Mouse (Mus musculus) limb, embryonic 12.5 days (tissue): ENCODE measurements at regions not wholly inside any gene's neighbourhood (a gene's known extent, or its start where the extent isn't known, plus 50 kb on each side); places are given as distances from the start of the nearest gene placed in this dataset.

Source experiments
- ATAC-seq: fragments of 200-750 bp; cut with Nextera tagmentation; 2 replicates; pipeline ENCODE4 v1.8.0; 2017; ENCODE audit warnings: low read depth, moderate TSS enrichment; ENCODE audit not compliant: insufficient number of reproducible peaks, insufficient read depth, low FRiP score, low TSS enrichment
- H3K27ac ChIP-seq: fragments of 300-500 bp; sonication (generic); 2 replicates; pipeline ENCODE4 v1.5.1; 2016; ENCODE audit warnings: mild to moderate bottlenecking, moderate library complexity
- H3K27me3 ChIP-seq: fragments of 300-500 bp; sonication (generic); 2 replicates; pipeline ENCODE4 v1.6.1; 2016; ENCODE audit warnings: mild to moderate bottlenecking, moderate library complexity
- H3K36me3 ChIP-seq: fragments of 300-500 bp; sonication (generic); 2 replicates; pipeline ENCODE4 v1.6.1; 2016; ENCODE audit warnings: mild to moderate bottlenecking, moderate library complexity
- H3K4me1 ChIP-seq: fragments of 300-500 bp; sonication (generic); replicated peaks from 2 replicates; pipeline ENCODE4 v1.6.1; 2016
- H3K4me2 ChIP-seq: fragments of 300-500 bp; sonication (generic); 2 replicates; pipeline ENCODE4 v1.6.1; 2016; ENCODE audit warnings: mild to moderate bottlenecking, moderate library complexity
- H3K4me3 ChIP-seq: fragments of 300-500 bp; sonication (generic); replicated peaks from 2 replicates; pipeline ENCODE4 v1.5.1; 2016; ENCODE audit warnings: mild to moderate bottlenecking
- H3K9ac ChIP-seq: fragments of 300-500 bp; sonication (generic); replicated peaks from 2 replicates; pipeline ENCODE4 v1.6.1; 2016; ENCODE audit warnings: mild to moderate bottlenecking, moderate library complexity
- H3K9me3 ChIP-seq: fragments of 300-500 bp; sonication (generic); 2 replicates; pipeline ENCODE4 v1.6.1; 2016; ENCODE audit warnings: mild to moderate bottlenecking, moderate library complexity
- WGBS: fragments of 180-500 bp; shearing (Covaris S2); methylation state at CpG from one replicate; pipeline ENCODE4 v1.1.7; 2016; 5-methylcytosine and 5-hydroxymethylcytosine counted together

DNA sequence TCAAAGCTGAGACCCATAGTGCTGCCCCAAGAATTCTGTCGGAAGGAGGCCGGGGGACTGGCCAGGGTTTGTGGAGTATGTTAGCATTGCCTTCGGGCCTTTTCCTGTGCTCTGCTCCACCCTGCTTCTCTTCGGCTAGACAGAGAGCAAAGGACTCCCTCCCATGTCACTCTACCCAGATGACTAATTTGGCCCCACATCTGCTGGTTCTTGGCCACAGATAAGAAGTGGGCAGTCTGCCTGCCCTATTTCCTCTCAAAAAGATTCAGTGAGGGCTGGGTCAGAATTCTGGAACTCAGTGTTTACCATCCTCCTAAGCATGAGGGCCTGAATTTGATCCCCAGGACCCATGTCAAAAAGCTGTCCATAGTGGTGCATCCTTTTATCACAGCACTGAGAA, 78.0 kb downstream of the Inhbb start:
- no peaks in the 10 kb centered on the region for H3K9me3 ChIP-seq
- H3K27ac ChIP-seq, result no peak overlapping the region
- H3K36me3 ChIP-seq, result no peaks in the 10 kb centered on the region
- peaks cover 9% of the 10 kb centered on the region for H3K4me1 ChIP-seq
- ATAC-seq, result no peak
- no peak overlapping the region for H3K4me2 ChIP-seq
- H3K9ac ChIP-seq, result no peak overlapping the region
- H3K27me3 ChIP-seq, result 0 out of 2 replicates have a peak, but pooled peaks cover 3% of the 10 kb centered on the region
- 84% methylated on average over 4 of the region's 4 CpGs for WGBS
- H3K4me3 ChIP-seq, result no peak overlapping the region

DNA sequence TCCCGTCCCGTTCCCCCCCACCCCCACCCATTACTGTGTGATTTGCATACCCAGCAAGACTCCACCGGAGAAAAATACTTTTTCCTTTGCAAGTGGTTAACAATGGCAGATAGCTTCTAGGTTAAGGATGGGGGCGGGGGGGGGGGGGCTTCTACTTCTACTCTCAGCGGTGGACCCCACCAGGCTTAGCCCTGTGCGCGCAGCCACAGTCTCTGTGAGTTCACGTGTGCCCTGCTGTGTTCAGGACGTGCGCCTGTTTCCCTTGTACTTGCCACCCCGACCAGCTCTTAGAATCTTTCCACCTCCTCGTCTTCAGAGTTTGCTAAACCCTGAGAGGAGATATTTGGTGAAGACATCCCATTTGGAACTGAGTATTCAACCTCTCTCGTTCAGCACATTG, 86.9 kb downstream of the Inhbb start:
- Histone ChIP-seq H3K9ac (no peak overlapping the region), H3K27me3 (peaks cover 3% of the 10 kb centered on the region; the same call in 1 of the 2 replicates), H3K4me2 (no peak overlapping the region), H3K9me3 (no peaks in the 10 kb centered on the region), H3K36me3 (no peaks in the 10 kb centered on the region), H3K27ac (no peak overlapping the region), H3K4me1 (no peaks in the 10 kb centered on the region), H3K4me3 (no peak overlapping the region)
- ATAC-seq, result no peak
- 37% methylated on average over 13 of the region's 13 CpGs for WGBS

DNA sequence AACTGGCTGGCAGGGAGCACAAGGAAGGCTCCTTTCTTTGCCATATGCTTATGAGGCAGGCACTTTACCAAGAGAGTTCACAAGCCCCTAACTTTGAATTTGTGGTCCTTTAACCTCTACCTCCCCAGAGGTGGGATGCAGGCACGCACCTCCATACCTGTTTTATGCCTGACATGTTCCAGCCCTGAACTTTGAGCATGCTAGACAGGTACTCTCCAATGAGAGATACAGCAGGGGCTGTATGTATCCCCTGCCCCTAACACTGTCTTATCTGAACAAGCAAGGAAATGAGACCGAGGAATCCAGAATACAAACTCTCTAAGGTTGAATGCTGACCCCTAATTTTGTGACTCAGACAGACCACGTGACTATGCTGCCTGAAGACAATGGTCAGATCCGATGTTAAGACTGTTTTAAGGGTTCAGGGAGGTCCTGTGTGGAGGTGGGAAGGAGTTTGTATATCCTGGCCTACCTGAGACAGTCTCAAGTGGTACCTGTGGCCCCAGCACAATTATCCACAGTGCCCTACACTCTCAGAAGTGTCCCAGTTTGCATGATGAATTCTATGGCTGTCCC, 91.2 kb downstream of the Inhbb start:
- ATAC-seq, result no peak
- Histone ChIP-seq H3K27ac (no peak overlapping the region), H3K36me3 (no peaks in the 10 kb centered on the region), H3K4me2 (no peak overlapping the region), H3K9ac (no peak overlapping the region), H3K4me3 (no peak overlapping the region), H3K9me3 (no peaks in the 10 kb centered on the region), H3K4me1 (peaks cover 11% of the 10 kb centered on the region), H3K27me3 (peaks cover 8% of the 10 kb centered on the region; the same call in 1 of the 2 replicates)
- WGBS, result 82% methylated on average over 4 of the region's 4 CpGs

DNA sequence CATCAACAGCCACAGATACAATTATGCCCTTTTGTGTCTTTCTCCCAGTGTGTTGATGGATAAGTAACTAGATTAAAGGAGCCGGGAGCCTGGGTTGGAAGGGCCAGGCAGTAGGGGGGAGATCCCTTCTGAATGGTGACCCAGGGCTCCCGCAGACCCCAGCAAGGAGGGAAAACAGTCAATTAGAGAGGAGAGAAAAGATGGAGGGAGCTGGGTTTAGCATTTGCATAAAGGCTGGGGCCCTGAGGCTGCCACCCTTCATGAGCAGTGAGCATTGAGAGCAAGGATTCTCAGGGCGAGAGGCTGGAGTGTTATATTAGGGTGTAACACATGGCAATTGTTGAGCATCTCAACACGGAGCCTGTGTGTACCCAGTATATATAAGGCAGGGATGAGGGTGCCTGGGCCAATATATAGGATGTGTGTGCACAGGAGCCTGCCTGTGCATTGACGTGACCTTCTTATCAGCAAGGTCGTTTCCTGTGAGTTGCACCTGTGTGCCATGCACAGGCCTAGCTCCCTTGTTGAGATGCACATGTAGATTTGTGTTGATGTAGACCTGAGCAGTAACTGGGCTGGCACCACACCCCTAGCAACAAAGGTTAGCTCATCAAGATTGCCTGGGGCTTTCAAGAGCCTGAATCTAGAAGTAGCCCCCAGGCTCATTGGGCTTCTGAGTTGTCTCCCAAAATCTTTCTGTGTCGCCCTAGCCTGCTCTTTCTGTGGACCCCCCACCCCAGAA, 92.2 kb downstream of the Inhbb start:
- no peak overlapping the region for H3K4me3 ChIP-seq
- H3K27me3 ChIP-seq, result peaks cover 5% of the 10 kb centered on the region; the same call in 1 of the 2 replicates
- H3K9ac ChIP-seq, result no peak overlapping the region
- no peak overlapping the region; the same call in 1 of the 2 replicates for H3K4me2 ChIP-seq
- no peaks in the 10 kb centered on the region for H3K9me3 ChIP-seq
- 54% methylated on average over 7 of the region's 7 CpGs for WGBS
- H3K36me3 ChIP-seq, result no peaks in the 10 kb centered on the region
- H3K4me1 ChIP-seq, result peaks cover 11% of the 10 kb centered on the region
- no peak overlapping the region for H3K27ac ChIP-seq
- ATAC-seq, result no peak

DNA sequence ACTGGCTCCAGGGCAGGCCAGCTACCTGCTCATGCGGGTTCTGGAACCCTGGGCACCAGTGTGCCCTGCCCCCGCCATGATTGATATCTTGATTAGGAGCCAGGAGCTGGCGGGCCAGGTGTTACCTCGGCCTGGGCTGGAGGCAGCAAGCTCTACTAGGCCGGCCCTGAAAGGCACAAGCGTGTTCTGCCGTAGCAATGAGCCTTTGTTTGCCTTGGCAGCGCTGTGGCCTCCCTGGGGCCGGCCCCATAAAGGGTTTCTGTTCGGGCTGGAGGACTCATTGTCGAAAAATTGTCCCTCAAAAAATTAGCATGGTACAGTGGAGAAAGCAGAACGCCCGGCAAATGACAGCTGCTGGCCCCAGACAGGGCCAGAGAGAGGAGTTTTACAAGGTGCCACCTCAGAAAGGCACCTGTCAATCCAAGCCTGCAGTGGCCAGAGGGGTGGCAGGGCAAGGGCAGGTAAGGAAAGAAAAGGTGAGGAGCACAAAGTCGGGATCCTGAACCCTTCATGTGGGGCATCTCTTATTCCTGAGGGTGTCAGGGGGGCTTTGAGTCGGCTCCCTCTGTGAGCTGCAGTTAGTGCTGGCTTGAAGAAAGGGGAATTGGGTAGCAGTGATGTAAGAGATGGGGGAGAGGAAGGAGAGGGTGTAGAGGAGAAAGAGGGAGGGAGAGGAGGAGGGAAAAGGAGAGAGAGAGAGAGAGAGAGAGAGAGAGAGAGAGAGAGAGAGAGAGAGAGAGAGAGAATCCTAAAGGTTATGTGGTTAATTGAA, 92.9 kb downstream of the Inhbb start:
- H3K27me3 ChIP-seq, result peaks cover 5% of the 10 kb centered on the region; the same call in 1 of the 2 replicates
- ATAC-seq, result peak; percentile 74; the same call in 1 of the 2 replicates
- peaks cover 11% of the 10 kb centered on the region for H3K4me1 ChIP-seq
- 21% methylated on average over 15 of the region's 15 CpGs for WGBS
- no peaks in the 10 kb centered on the region for H3K9me3 ChIP-seq
- no peaks in the 10 kb centered on the region for H3K36me3 ChIP-seq
- H3K4me3 ChIP-seq, result no peak overlapping the region
- peak overlapping the region; percentile 64 for H3K27ac ChIP-seq
- H3K4me2 ChIP-seq, result peak overlapping the region; percentile 18
- no peak overlapping the region for H3K9ac ChIP-seq

DNA sequence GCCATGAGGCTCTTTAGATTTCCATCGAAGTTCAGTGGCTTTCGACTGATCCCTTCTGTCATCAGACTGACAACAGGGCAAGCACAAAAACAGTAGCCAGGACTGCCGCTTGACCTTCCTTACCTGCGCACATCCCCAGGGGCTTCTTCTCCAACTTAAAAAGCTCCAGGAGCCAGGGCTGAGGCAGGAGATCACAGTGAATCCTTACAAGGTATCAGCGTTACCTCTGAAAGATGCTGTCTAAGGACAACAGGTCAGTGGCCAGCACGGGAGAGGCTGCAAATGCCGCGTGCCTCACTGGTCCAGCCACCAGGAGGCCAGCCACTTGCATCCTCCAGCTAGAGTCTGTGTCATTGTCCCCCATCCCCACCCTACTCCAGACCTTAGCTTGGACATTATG, 97.5 kb downstream of the Inhbb start:
- Histone ChIP-seq H3K36me3 (no peaks in the 10 kb centered on the region), H3K4me2 (no peak overlapping the region), H3K4me3 (no peak overlapping the region), H3K4me1 (peaks cover 10% of the 10 kb centered on the region), H3K9ac (no peak overlapping the region), H3K27me3 (peaks cover under 1% of the 10 kb centered on the region; the same call in 1 of the 2 replicates), H3K27ac (no peak overlapping the region), H3K9me3 (no peaks in the 10 kb centered on the region)
- WGBS, result 68% methylated on average over 8 of the region's 8 CpGs
- no peak for ATAC-seq

DNA sequence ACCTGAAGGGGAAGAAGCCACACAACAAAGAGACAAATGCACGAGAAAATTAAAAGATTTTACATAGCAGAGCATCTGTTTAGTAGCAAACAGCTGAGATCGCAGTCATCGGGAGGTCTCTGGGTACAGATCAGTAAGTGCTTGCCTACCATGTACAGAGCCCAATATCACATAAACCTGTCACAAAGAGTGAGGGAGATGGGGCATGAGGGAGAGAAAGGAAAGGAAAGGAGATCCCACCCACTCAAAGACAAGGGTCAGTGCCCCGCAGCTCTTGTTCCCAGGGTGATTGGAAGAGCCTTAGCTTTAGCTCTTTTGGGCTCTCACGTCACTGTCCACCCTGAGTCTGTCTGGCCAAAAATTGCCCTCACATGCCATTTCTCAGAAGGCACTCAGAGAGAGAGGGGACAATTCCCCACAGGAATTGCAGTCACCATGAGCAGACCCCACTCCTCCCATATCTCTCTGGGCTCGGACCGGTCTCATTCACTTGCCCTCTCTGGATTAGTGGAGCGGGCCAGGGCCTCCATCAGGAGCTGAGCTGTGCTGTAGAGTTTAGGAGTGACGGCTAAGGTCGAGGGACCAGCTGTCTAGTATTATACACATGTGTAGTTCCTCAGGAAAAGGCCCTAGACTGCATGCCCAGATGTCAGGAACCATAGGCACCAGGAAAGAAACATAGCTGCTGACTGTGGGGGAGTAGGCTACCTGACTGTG, 99.6 kb downstream of the Inhbb start:
- no peaks in the 10 kb centered on the region for H3K27me3 ChIP-seq

DNA sequence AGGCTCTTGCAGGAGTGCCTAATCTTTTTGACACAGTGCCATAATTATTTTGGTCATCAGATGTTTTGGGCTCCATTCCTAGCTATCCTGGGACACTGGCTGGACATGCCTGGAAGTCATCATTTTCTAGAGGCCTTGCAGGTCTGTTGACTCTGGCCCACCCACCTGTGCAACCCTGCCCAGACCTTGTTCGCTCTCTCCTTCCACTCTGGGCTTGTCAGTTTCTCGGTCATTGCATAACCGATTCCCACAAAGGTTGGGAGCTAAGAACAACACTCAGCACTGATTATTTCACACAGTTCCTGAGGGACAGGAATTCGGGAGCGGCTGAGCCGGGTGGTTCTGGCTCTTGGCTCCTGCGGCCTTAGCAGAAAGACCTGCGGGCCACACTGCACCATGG, 100.2 kb downstream of the Inhbb start:
- Histone ChIP-seq H3K36me3 (no peaks in the 10 kb centered on the region), H3K9ac (no peak overlapping the region), H3K4me3 (no peak overlapping the region), H3K4me2 (no peak overlapping the region), H3K4me1 (no peaks in the 10 kb centered on the region), H3K27ac (no peak overlapping the region), H3K9me3 (no peaks in the 10 kb centered on the region), H3K27me3 (no peaks in the 10 kb centered on the region)
- 89% methylated on average over 8 of the region's 8 CpGs for WGBS
- ATAC-seq, result no peak

More for the DNA sequence above, 99.6 kb downstream of the Inhbb start:
- H3K9ac ChIP-seq, result no peak overlapping the region
- H3K27ac ChIP-seq, result no peak overlapping the region
- no peaks in the 10 kb centered on the region for H3K36me3 ChIP-seq
- H3K4me2 ChIP-seq, result no peak overlapping the region
- H3K4me3 ChIP-seq, result no peak overlapping the region
- ATAC-seq, result no peak
- no peaks in the 10 kb centered on the region for H3K4me1 ChIP-seq
- WGBS, result 73% methylated on average over 10 of the region's 10 CpGs
- no peaks in the 10 kb centered on the region for H3K9me3 ChIP-seq

DNA sequence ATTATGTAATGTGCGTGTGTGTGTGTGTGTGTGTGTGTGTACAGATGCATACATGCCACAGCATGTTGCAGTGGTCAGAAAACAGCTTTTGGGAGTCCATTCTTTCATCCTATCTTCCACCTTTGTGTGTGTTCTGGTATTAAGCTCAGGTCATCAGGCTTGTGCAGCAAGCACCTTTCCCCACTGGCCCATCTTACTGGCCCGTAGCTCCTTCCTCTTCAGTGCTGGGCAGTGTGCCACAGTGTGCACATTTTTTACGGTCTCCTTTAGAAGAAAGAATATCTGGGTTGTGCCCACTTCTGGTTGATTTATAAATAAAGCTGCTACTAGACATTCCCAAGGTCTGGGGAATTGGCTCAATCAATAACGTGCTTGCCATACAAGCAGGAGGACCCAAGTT, 105.0 kb downstream of the Inhbb start:
- 88% methylated on average over 4 of the region's 4 CpGs for WGBS
- ATAC-seq, result no peak

DNA sequence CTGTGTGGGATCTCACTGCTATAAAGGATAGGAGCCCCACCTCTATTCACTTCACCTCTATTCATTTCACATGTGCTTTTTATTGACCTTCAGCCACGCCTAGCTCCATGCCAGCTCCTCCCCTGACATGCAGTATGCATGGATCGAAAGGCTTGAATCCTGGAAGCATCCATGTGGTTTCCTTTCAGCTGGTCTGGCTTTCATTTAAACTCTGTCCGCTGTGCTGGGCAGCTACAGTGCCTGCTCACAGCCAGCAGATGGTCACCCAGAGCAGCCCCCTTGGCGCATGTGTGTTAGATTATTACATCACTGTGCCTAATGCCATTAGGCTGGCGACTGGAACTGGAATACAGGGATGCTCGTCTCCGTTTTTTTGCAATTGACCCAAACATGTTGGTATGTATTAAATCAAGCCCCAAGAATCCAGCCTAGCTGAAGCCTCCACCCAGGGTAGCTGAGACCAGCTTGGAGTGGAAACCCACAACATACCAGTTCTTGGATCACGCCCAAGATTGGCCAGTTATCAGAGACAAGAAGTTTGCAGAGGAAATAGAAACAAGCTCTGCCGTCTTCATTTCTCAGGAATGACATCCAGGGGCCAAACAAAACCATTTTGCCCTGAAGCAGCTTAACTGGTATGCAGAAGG, 113.2 kb downstream of the Inhbb start:
- Histone ChIP-seq H3K27ac (no peak overlapping the region), H3K9ac (no peak overlapping the region), H3K36me3 (no peaks in the 10 kb centered on the region), H3K9me3 (no peaks in the 10 kb centered on the region), H3K4me1 (peaks cover 15% of the 10 kb centered on the region), H3K4me2 (no peak overlapping the region), H3K4me3 (no peak overlapping the region), H3K27me3 (0 out of 2 replicates have a peak, but pooled peaks cover 6% of the 10 kb centered on the region)
- 43% methylated on average over 9 of the region's 9 CpGs for WGBS
- ATAC-seq, result peak; percentile 54; the same call in 1 of the 2 replicates

More for the DNA sequence above, 105.0 kb downstream of the Inhbb start:
- H3K4me1 ChIP-seq, result no peaks in the 10 kb centered on the region
- H3K9ac ChIP-seq, result no peak overlapping the region
- no peaks in the 10 kb centered on the region for H3K9me3 ChIP-seq
- no peak overlapping the region for H3K27ac ChIP-seq
- H3K4me2 ChIP-seq, result no peak overlapping the region
- no peaks in the 10 kb centered on the region for H3K27me3 ChIP-seq
- no peaks in the 10 kb centered on the region for H3K36me3 ChIP-seq
- H3K4me3 ChIP-seq, result no peak overlapping the region
